Mouse (Mus musculus): Measurements from ENCODE around the gene Kcna6. TPM values are rescaled to one million over a fixed set of nuclear protein-coding genes. Genes with fewer than 3 reads are reported as not detected.

Kcna6 gene
- total RNA-seq, 2 experiments from 2014 or later = 1.2 to 1.3 TPM

- intact Hi-C loops (cut with DNase I) = no loop called here
- peak in 1 of 2 experiments; percentile 9 for DNase-seq
Observed at GRCm38 (mm10) chr6:126736996-126737395, 3.5 kb downstream of the Kcna6 start.

- intact Hi-C loops (cut with DNase I) = no loop called here
- no peak for DNase-seq
Observed at GRCm38 (mm10) chr6:126735806-126736205, 4.7 kb downstream of the Kcna6 start.

GRCm38 (mm10) chr6:126732645-126733044 lies 7.8 kb downstream of the Kcna6 start:
- intact Hi-C loops (cut with DNase I) = no loop called here

DNA sequence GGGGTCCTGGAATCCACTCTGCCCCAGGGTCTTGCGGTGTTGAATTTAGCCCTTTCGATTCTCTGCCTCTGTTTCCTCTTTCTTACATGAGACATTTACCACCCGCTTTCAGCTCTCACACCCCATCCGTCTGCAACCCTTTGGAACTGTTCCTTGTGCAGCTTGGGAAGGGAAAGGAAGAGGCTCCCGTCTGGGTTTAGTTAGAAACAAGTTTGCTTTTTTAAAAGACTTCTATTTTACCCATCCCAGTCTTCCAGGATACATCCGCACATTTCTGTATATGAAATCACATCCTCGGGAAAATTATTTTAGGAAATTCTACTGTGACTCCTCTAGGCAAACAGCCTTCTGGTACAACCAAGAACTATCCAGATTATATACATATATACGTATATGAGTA lies 11.7 kb downstream of the Kcna6 start:
- intact Hi-C loops (cut with DNase I) = no loop called here
- DNase-seq = no peak

More at GRCm38 (mm10) chr6:126732645-126733044, 7.8 kb downstream of the Kcna6 start:
- DNase-seq = no peak

DNA sequence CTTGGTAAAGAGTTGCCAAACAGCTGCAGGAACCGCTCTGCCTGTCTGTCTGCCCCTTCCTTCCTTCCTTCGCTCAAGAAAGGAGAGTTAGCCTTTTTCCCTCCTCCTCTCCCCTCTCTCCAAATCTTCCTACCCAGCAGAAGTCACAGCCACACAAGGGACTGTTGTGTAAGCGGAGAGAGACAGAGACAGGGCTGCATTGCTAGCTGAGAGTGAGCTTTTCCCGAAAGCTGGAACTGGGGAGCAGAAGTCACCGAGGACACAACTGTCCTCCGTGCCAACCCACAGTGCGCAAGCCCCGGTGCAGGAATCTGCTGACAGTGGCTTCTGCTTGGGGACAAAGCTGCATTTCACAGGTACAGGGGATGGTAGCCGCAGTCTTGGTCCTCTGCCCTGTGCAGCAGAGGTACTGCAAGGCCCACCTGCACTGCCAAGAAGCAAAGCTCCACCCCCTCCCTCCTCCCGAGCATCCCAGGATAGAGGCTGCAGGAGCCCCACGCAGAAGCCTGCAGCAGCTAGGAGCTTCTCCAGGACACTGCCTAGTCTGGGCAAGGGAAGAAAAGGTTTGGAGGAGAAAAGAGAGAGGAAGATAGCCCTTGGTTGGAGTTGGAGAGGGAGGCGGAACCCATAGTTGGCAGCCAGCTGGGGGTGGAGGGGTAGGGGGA lies 21.9 kb downstream of the Kcna6 start:
- no peak for DNase-seq
- intact Hi-C loops (cut with DNase I) = no loop called here

GRCm38 (mm10) chr6:126712531-126712930 lies 27.9 kb downstream of the Kcna6 start:
- intact Hi-C loops (cut with DNase I) = no loop called here
- no peak for DNase-seq

- DNase-seq = no peak
- intact Hi-C loops (cut with DNase I) = no loop called here
Observed at GRCm38 (mm10) chr6:126705936-126706335, 34.5 kb downstream of the Kcna6 start.

DNA sequence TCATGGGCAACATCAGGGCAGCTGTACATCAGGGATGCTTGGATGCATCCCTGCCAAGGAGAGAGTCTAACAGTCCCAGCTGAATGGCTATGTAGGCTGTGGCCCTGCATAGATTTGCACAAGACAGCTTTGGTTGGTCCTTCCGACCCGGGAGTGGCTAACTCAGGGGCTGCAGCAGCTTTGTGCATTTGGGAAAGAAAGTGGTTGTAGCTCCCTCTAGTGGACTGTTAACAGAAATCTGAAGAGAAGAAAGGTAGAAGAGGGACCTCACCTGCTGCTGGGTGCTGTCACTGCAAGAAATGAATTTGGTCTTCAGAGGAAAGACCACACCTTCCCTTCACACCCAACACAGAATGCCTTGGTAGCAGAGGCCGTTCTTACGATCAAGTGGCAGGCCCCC lies 36.0 kb downstream of the Kcna6 start:
- no peak for DNase-seq
- intact Hi-C loops (cut with DNase I) = no loop called here

GRCm38 (mm10) chr6:126702116-126702515 lies 38.4 kb downstream of the Kcna6 start:
- DNase-seq = peak; percentile 67 to 74
- intact Hi-C loops (cut with DNase I) = loop anchor here (1.0 kb wide), 2 partner anchors 138 to 202 kb away; no protein-coding TSS in a partner anchor

GRCm38 (mm10) chr6:126701196-126701595 lies 39.3 kb downstream of the Kcna6 start:
- DNase-seq = no peak
- intact Hi-C loops (cut with DNase I) = no loop called here

DNA sequence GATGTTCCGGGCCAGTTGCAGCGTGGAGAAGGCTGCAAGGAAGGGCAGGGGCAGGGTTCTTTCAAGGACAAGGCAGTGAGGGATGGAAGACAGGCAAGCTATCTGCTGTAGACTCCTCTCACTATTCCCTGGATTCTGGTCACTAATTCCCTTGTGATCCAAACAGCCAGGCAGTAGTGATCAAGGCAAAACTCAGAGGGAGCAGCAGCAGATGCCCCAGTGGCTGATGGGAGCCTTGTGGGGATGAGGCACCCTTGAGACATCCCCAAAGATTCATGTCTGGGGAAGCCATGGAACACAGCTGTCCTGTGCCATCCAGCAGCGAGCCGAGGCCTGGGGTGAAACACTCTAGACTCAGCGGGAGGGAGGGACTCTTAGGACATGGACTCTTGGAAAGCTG lies 40.5 kb downstream of the Kcna6 start:
- intact Hi-C loops (cut with DNase I) = no loop called here

GRCm38 (mm10) chr6:126687120-126687519 lies 53.4 kb downstream of the Kcna6 start:
- no peak for DNase-seq
- intact Hi-C loops (cut with DNase I) = no loop called here

More for the DNA sequence above, 40.5 kb downstream of the Kcna6 start:
- DNase-seq = no peak

DNA sequence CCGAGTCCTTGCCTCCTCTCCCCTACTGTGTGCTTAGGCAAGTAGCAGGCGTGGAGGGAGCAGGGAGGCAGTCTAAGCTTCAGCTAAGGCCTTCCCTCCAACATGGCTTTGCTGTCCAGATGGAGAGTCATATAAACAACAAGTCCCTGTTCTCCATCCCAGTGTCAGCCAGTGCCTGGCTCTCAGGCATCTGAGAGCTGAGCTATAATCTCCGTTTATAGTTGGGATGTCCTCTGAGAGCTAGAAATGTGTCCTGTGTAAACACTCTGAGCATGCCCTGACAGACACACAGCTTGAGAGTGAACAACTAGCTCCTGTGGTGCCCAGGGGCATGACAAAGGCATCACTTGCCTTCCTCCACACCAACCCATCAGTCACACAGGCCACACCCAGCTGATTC lies 55.3 kb downstream of the Kcna6 start:
- intact Hi-C loops (cut with DNase I) = no loop called here
- no peak for DNase-seq

GRCm38 (mm10) chr6:126678961-126679360 lies 61.5 kb downstream of the Kcna6 start:
- no peak for DNase-seq
- intact Hi-C loops (cut with DNase I) = no loop called here

DNA sequence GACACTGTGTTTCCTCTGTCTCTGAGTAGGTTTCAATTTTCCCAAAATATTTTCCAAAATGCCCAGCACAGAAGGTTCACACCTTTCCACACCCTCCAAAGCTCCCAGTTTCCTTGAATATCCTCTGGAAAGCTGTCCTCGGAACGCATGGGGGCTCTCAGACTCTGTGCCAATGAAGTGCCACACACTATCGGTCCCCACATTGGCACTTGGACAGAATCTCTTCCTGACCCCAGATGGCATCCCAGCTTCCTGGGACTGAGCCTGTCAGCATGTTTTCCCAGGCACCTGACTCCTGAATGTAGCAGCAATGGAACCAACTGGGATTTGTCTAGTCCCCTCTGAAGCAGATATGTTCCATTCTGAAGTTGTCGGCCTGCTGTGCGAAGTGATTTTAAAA lies 73.5 kb downstream of the Kcna6 start:
- intact Hi-C loops (cut with DNase I) = no loop called here
- no peak for DNase-seq

DNA sequence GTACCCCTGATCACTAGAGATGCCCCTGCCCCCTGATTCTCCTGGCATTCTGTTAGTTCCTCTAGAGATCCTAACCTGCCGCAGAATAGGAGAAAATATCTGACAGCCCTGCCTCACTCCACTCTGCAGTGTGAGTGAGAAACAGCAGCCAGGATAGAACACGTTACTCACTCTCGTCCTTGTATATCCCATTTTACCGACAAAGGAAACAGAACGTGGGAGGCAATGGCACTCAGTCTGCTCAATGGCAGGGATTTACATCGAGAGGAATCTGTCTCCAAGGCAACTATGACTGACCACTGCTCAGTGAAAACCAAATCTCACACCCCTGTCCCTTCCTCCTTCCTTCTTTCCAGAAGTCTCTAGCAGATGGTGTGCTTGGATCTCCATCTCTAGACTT lies 74.4 kb downstream of the Kcna6 start:
- no peak for DNase-seq
- intact Hi-C loops (cut with DNase I) = no loop called here

DNA sequence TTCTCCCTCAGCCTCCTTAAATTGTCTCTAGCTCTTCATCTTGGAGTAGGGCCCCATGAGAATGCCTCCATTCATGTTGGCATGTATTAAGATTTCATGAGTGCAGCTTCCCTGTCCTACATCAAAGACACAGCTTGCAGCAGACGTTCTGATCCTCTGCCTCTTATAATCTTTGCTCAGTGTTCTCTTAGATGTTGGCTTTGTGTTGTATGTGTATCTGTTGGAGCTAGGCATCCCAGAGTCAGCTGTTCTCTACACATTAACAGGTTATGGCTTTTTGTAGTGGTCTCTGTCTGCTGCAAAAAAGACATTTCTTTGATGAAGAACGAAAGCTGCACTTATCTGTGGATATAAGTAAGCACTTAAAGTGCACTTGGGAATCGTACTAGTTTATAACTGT lies 75.9 kb downstream of the Kcna6 start:
- no peak for DNase-seq
- intact Hi-C loops (cut with DNase I) = no loop called here

Other genes starting within 250 kb of the Kcna6 start
- gene Kcna5, start 205.3 kb downstream of the Kcna6 start, total RNA-seq (2021) = 10 to 100 TPM; 13.9 to 14.3 TPM
- 1 to 10 TPM; 2.4 to 3.5 TPM for gene Kcna1, start 94.3 kb downstream of the Kcna6 start, total RNA-seq (2021)
- gene Ndufa9, start 108.5 kb upstream of the Kcna6 start, total RNA-seq (2021) = 100 to 1,000 TPM; 749 to 793 TPM
- gene Akap3, start 112.4 kb upstream of the Kcna6 start, total RNA-seq (2021) = not detected
- gene Dyrk4, start 181.2 kb upstream of the Kcna6 start, total RNA-seq (2021) = not detected
- gene Rad51ap1, start 198.9 kb upstream of the Kcna6 start, total RNA-seq (2021) = 1 to 10 TPM; 1.3 to 1.7 TPM
- gene D6Wsu163e, start 199.3 kb upstream of the Kcna6 start, total RNA-seq (2021) = 10 to 100 TPM; 11.2 to 13.5 TPM